Mouse (Mus musculus) cerebellum, adult 2 months (tissue): ENCODE measurements at regions not wholly inside any gene's neighbourhood (a gene's known extent, or its start where the extent isn't known, plus 50 kb on each side); places are given as distances from the start of the nearest gene placed in this dataset.

Experiments used
- CTCF ChIP-seq: fragments of 200-500 bp; IDR thresholded peaks from 2 replicates; pipeline ENCODE4 v1.5.1; 2011; ENCODE audit warnings: low read depth, mild to moderate bottlenecking, control low read depth, low read length, moderate library complexity, borderline replicate concordance; ENCODE audit not compliant: insufficient read depth
- POLR2A ChIP-seq: fragments of 200-500 bp; IDR thresholded peaks from 2 replicates; pipeline ENCODE4 v1.6.1; 2011; ENCODE audit warnings: low read length, control low read depth, borderline replicate concordance; ENCODE audit not compliant: insufficient read depth

GRCm38 (mm10) chr12:36991135-36991534 is 117.2 kb upstream of the Meox2 start:
- TF ChIP-seq POLR2A (no peak), CTCF (no peak)
